Mouse (Mus musculus) gastrocnemius, postnatal 14 days (tissue): Measurements from ENCODE around the gene Fancc. TPM values are rescaled to one million over a fixed set of nuclear protein-coding genes. Genes with fewer than 3 reads are reported as not detected.

ENCODE experiments used
- DNase-seq: peaks from one replicate; pipeline ENCODE4 v3.0.0; 2021; ENCODE audit warnings: mixed read lengths
- intact Hi-C: fragments of 180-260 bp; cut with DNase I; formaldehyde crosslinking; loops from one replicate; pipeline ENCODE4 v1.15.1; 2025; ENCODE audit warnings: low total_unique reads
- microRNA-seq, 2 experiments: library from miRNA; unstranded; fragments of <30 nt; microRNA quantifications; one replicate each; pipeline ENCODE4 v1.2.0; 2021
- total RNA-seq, 2 experiments: library from RNA; stranded (reverse); gene quantifications; 2 replicates each; pipeline ENCODE4 v1.2.3; 2021

The Fancc gene
- total RNA-seq, 2 experiments from 2014 or later, result 3.3 to 3.7 TPM

GRCm38 (mm10) chr13:63241665-63242064 lies 255.4 kb downstream of the Fancc start:
- no peak for DNase-seq
- intact Hi-C loops, result loop anchor here (10.0 kb wide), 1 partner anchor 83 kb away; no protein-coding TSS in a partner anchor

- no peak for DNase-seq
- intact Hi-C loops, result loop anchor here (10.0 kb wide), 1 partner anchor 84 kb away; no protein-coding TSS in a partner anchor
Observed at GRCm38 (mm10) chr13:63240835-63241234, 256.2 kb downstream of the Fancc start.

- intact Hi-C loops, result loop anchor here (10.0 kb wide), 1 partner anchor 85 kb away; no protein-coding TSS in a partner anchor
- peak; percentile 89 for DNase-seq
Observed at GRCm38 (mm10) chr13:63239877-63240671, 257.0 kb downstream of the Fancc start.

GRCm38 (mm10) chr13:63239301-63239804 lies 257.7 kb downstream of the Fancc start:
- intact Hi-C loops, result no loop called here

GRCm38 (mm10) chr13:63238045-63238444 lies 259.0 kb downstream of the Fancc start:
- intact Hi-C loops, result no loop called here
- no peak for DNase-seq

More at GRCm38 (mm10) chr13:63239301-63239804, 257.7 kb downstream of the Fancc start:
- no peak for DNase-seq

- intact Hi-C loops, result no loop called here
- no peak for DNase-seq
Observed at GRCm38 (mm10) chr13:63236159-63236893, 260.8 kb downstream of the Fancc start.

GRCm38 (mm10) chr13:63235551-63235950 lies 261.5 kb downstream of the Fancc start:
- intact Hi-C loops, result no loop called here
- no peak for DNase-seq

Small RNAs within 50 kb of the gene (microRNA-seq; reads per million reads assigned to microRNA genes)
- gene Mir23b, result 35,762 to 57,111 reads per million in 2 experiments
- gene Mir24-1, result 0 reads per million in 2 experiments
- gene Mir27b, result 5,446 to 7,200 reads per million in 2 experiments
- gene Mir3074-1, result 0 reads per million in 2 experiments

Other genes starting within 250 kb of the Fancc start
- 10 to 100 TPM; 10.3 to 15.2 TPM for gene Ptch1, start 76.3 kb upstream of the Fancc start, total RNA-seq